Mouse (Mus musculus) forebrain, embryonic 13.5 days (tissue): Measurements from ENCODE around the gene Olfr843. TPM values are rescaled to one million over a fixed set of nuclear protein-coding genes. Genes with fewer than 3 reads are reported as not detected.

ENCODE experiments used
- ATAC-seq: fragments of 200-750 bp; cut with Nextera tagmentation; 2 replicates; pipeline ENCODE4 v1.8.0; 2017
- H3K27ac ChIP-seq: fragments of 300-500 bp; sonication (generic); 2 replicates; pipeline ENCODE4 v1.5.1; 2015; ENCODE audit warnings: inconsistent platforms, mild to moderate bottlenecking, moderate library complexity
- H3K27me3 ChIP-seq: fragments of 300-500 bp; sonication (generic); 2 replicates; pipeline ENCODE4 v1.6.1; 2015; ENCODE audit warnings: mild to moderate bottlenecking, inconsistent platforms
- H3K36me3 ChIP-seq: fragments of 300-500 bp; sonication (generic); 2 replicates; pipeline ENCODE4 v1.6.1; 2015; ENCODE audit warnings: mild to moderate bottlenecking, inconsistent platforms; ENCODE audit not compliant: poor library complexity, severe bottlenecking
- H3K4me1 ChIP-seq: fragments of 300-500 bp; sonication (generic); 2 replicates; pipeline ENCODE4 v1.6.1; 2015; ENCODE audit warnings: inconsistent platforms
- H3K4me2 ChIP-seq: fragments of 300-500 bp; sonication (generic); 2 replicates; pipeline ENCODE4 v1.6.1; 2015; ENCODE audit warnings: inconsistent platforms, mild to moderate bottlenecking, moderate library complexity
- H3K4me3 ChIP-seq: fragments of 300-500 bp; sonication (generic); 2 replicates; pipeline ENCODE4 v1.5.1; 2015; ENCODE audit warnings: mild to moderate bottlenecking, inconsistent platforms
- H3K9ac ChIP-seq: fragments of 300-500 bp; sonication (generic); 2 replicates; pipeline ENCODE4 v1.6.1; 2015; ENCODE audit warnings: mild to moderate bottlenecking, inconsistent platforms
- H3K9me3 ChIP-seq: fragments of 300-500 bp; sonication (generic); replicated peaks from 2 replicates; pipeline ENCODE4 v1.6.1; 2016; ENCODE audit warnings: inconsistent platforms
- WGBS: fragments of 180-500 bp; shearing (Covaris S2); methylation state at CpG from one replicate; pipeline ENCODE4 v1.1.7; 2015; 5-methylcytosine and 5-hydroxymethylcytosine counted together
- polyA plus RNA-seq: library from polyadenylated mRNA; unstranded; fragments of >200 nt; fragmentation: Nextera tagmentation; extraction: Ambion mirVana; gene quantifications from 2 replicates; pipeline ENCODE4 v1.2.1, GENCODE M21; 2015

Olfr843 gene
- not detected in 2 replicates for polyA plus RNA-seq

- no peak within 1 kb of the TSS for H3K9ac ChIP-seq
- no peak within 1 kb of the TSS for H3K27ac ChIP-seq
- no peaks in the 10 kb centered on the region for H3K36me3 ChIP-seq
- no peaks in the 10 kb centered on the region for H3K4me1 ChIP-seq
- H3K27me3 ChIP-seq: no peaks in the 10 kb centered on the region
- no peak for ATAC-seq
- no peak within 1 kb of the TSS for H3K4me2 ChIP-seq
- peaks cover 6% of the 10 kb centered on the region; the same call in 1 of the 2 replicates for H3K9me3 ChIP-seq
- no peak within 1 kb of the TSS for H3K4me3 ChIP-seq
- 82% methylated on average over 2 of the region's 2 CpGs for WGBS
Observed at GRCm38 (mm10) chr9:19251887-19252286, at the start of gene Olfr843. Olfr843 (minus strand) TSS chr9:19251987.

Other genes starting within 250 kb of the Olfr843 start
- gene Olfr835, start 219.3 kb downstream of the Olfr843 start, polyA plus RNA-seq: not detected in 2 replicates
- not detected in 2 replicates for gene Olfr836, start 131.6 kb downstream of the Olfr843 start, polyA plus RNA-seq
- not detected in 2 replicates for gene Olfr837, start 115.7 kb downstream of the Olfr843 start, polyA plus RNA-seq
- gene Olfr839-ps1, start 74.7 kb downstream of the Olfr843 start, polyA plus RNA-seq: not detected in 2 replicates
- gene Olfr844, start 64.4 kb upstream of the Olfr843 start, polyA plus RNA-seq: not detected in 2 replicates
- not detected in 2 replicates for gene Olfr845, start 84.5 kb upstream of the Olfr843 start, polyA plus RNA-seq
- not detected in 2 replicates for gene Olfr846, start 112.0 kb upstream of the Olfr843 start, polyA plus RNA-seq
- not detected in 2 replicates for gene Olfr847, start 126.7 kb upstream of the Olfr843 start, polyA plus RNA-seq
- gene Olfr849, start 188.3 kb upstream of the Olfr843 start, polyA plus RNA-seq: not detected in 2 replicates
- not detected in 2 replicates for gene Olfr850, start 226.3 kb upstream of the Olfr843 start, polyA plus RNA-seq
- not detected in 2 replicates for gene Olfr851, start 241.3 kb upstream of the Olfr843 start, polyA plus RNA-seq